Mouse (Mus musculus): Measurements from ENCODE around the gene Plekhg6.

GRCm38 (mm10) chr6:125345625-125346024 lies 35.0 kb downstream of the Plekhg6 start:
- TF ChIP-seq CTCF (IDR thresholded peaks at IDR 0.05; ENCODE audit: borderline replicate concordance, insufficient read depth, low read length) = no peak
- TF ChIP-seq POLR2A (IDR thresholded peaks at IDR 0.05; ENCODE audit: low read depth, low read length) = no peak

Measured in embryonic fibroblast, embryonic 13.5 days (primary cell).